Mouse (Mus musculus) MEL (cell line): ENCODE data around the gene Tmem167b. TPM values are rescaled to one million over a fixed set of nuclear protein-coding genes. Genes with fewer than 3 reads are reported as not detected.

Experiments used
- DNase-seq: peaks from one replicate; pipeline ENCODE4 v3.0.0; 2011; ENCODE audit warnings: low read depth, low spot score
- H3K27ac ChIP-seq: 2 replicates; pipeline ENCODE4 v1.5.1; 2012; ENCODE audit warnings: low read depth, mild to moderate bottlenecking, control low read depth, low read length, moderate library complexity; ENCODE audit not compliant: control insufficient read depth
- H3K27me3 ChIP-seq, 2 experiments: fragments of 150-350 bp in 1 of 2; sonication (generic) in 1 of 2; 2 replicates each; pipeline ENCODE4 v1.6.1; 2012; ENCODE audit warnings: low read length in 2 of 2, mild to moderate bottlenecking in 2 of 2, improper control_type of control experiment in 1 of 2, moderate library complexity in 1 of 2; ENCODE audit not compliant: insufficient read depth in 2 of 2, control insufficient read depth in 1 of 2
- H3K36me3 ChIP-seq, 2 experiments: 2 replicates each; pipeline ENCODE4 v1.6.1; 2012 to 2014; ENCODE audit warnings: low read length in 2 of 2, improper control_type of control experiment in 1 of 2, inconsistent platforms in 1 of 2, mild to moderate bottlenecking in 1 of 2; ENCODE audit not compliant: insufficient read depth in 2 of 2, control insufficient read depth in 1 of 2
- H3K4me1 ChIP-seq, 2 experiments: fragments of 150-350 bp in 1 of 2; sonication (generic) in 1 of 2; 2 replicates each; pipeline ENCODE4 v1.6.1; 2012; ENCODE audit warnings: low read length in 2 of 2, improper control_type of control experiment in 1 of 2, mild to moderate bottlenecking in 1 of 2; ENCODE audit not compliant: insufficient read depth in 2 of 2, control insufficient read depth in 1 of 2
- H3K4me3 ChIP-seq, 2 experiments: fragments of 150-350 bp in 1 of 2; sonication (generic) in 1 of 2; 2 replicates each; pipeline ENCODE4 v1.5.1; 2012; ENCODE audit warnings: low read depth in 2 of 2, low read length in 2 of 2, mild to moderate bottlenecking in 2 of 2, moderate library complexity in 2 of 2, control low read depth in 1 of 2, improper control_type of control experiment in 1 of 2; ENCODE audit not compliant: control insufficient read depth in 1 of 2, insufficient read depth in 1 of 2
- H3K79me2 ChIP-seq: 2 replicates; pipeline ENCODE4 v1.6.1; 2012; ENCODE audit warnings: mild to moderate bottlenecking, low read length, moderate library complexity; ENCODE audit not compliant: control insufficient read depth, poor library complexity, insufficient read depth
- H3K9ac ChIP-seq: 2 replicates; pipeline ENCODE4 v1.6.1; 2012; ENCODE audit warnings: low read depth, mild to moderate bottlenecking, control low read depth, low read length, moderate library complexity; ENCODE audit not compliant: control insufficient read depth, poor library complexity, severe bottlenecking
- H3K9me3 ChIP-seq: fragments of 150-350 bp; sonication (generic); replicated peaks from 2 replicates; pipeline ENCODE4 v1.6.1; 2012; ENCODE audit warnings: mild to moderate bottlenecking, low read length, improper control_type of control experiment, moderate library complexity; ENCODE audit not compliant: insufficient read depth
- EP300 ChIP-seq, 2 experiments: IDR thresholded peaks; 2 replicates each; pipeline ENCODE4 v1.6.1; 2011; ENCODE audit warnings: improper control_type of control experiment in 2 of 2, low read length in 2 of 2, low read depth in 1 of 2, mild to moderate bottlenecking in 1 of 2
- GABPA ChIP-seq: IDR thresholded peaks from 2 replicates; pipeline ENCODE4 v1.6.1; 2012; ENCODE audit warnings: low read depth, mild to moderate bottlenecking, inconsistent platforms, low read length, improper control_type of control experiment, moderate library complexity
- GATA1 ChIP-seq: IDR thresholded peaks from 2 replicates; pipeline ENCODE4 v1.6.1; 2011; ENCODE audit warnings: low read depth, low read length, improper control_type of control experiment
- JUND ChIP-seq: IDR thresholded peaks from 2 replicates; pipeline ENCODE4 v1.6.1; 2011; ENCODE audit warnings: low read depth, mild to moderate bottlenecking, improper control_type of control experiment, low read length
- MAFK ChIP-seq: IDR thresholded peaks from 2 replicates; pipeline ENCODE4 v1.6.1; 2011; ENCODE audit warnings: low read depth, mild to moderate bottlenecking, low read length, improper control_type of control experiment, borderline replicate concordance
- MAX ChIP-seq: IDR thresholded peaks from 2 replicates; pipeline ENCODE4 v1.6.1; 2011; ENCODE audit warnings: low read length, improper control_type of control experiment
- MAZ ChIP-seq: IDR thresholded peaks from 2 replicates; pipeline ENCODE4 v1.6.1; 2012; ENCODE audit warnings: low read depth, mild to moderate bottlenecking, inconsistent platforms, low read length, improper control_type of control experiment
- MEF2A ChIP-seq: IDR thresholded peaks from 2 replicates; pipeline ENCODE4 v1.6.1; 2014; ENCODE audit warnings: low read depth, mild to moderate bottlenecking, inconsistent platforms, low read length, improper control_type of control experiment; ENCODE audit not compliant: poor library complexity, insufficient replicate concordance, severe bottlenecking; ENCODE audit errors: extremely low read depth
- MXI1 ChIP-seq: IDR thresholded peaks from 2 replicates; pipeline ENCODE4 v1.6.1; 2011; ENCODE audit warnings: mild to moderate bottlenecking, low read depth, low read length, improper control_type of control experiment
- MYB ChIP-seq: IDR thresholded peaks from 2 replicates; pipeline ENCODE4 v1.6.1; 2011; ENCODE audit warnings: mild to moderate bottlenecking, low read depth, low read length, improper control_type of control experiment
- NELFE ChIP-seq: IDR thresholded peaks from 2 replicates; pipeline ENCODE4 v1.6.1; 2011; ENCODE audit warnings: low read depth, low read length, improper control_type of control experiment
- POLR2A ChIP-seq, 2 experiments: IDR thresholded peaks; 2 replicates each; pipeline ENCODE4 v1.6.1; 2011 to 2012; ENCODE audit warnings: low read length in 2 of 2, mild to moderate bottlenecking in 2 of 2, control low read depth in 1 of 2, improper control_type of control experiment in 1 of 2, low read depth in 1 of 2, moderate library complexity in 1 of 2; ENCODE audit not compliant: control insufficient read depth in 1 of 2, insufficient read depth in 1 of 2, poor library complexity in 1 of 2
- POLR2AphosphoS5 ChIP-seq: IDR thresholded peaks from 2 replicates; pipeline ENCODE4 v1.6.1; 2012; ENCODE audit warnings: low read depth, borderline replicate concordance, mild to moderate bottlenecking, inconsistent platforms, low read length, moderate library complexity, mixed read lengths
- RAD21 ChIP-seq: IDR thresholded peaks from 2 replicates; pipeline ENCODE4 v1.6.1; 2011; ENCODE audit warnings: mild to moderate bottlenecking, low read depth, low read length, improper control_type of control experiment
- TAL1 ChIP-seq: IDR thresholded peaks from 2 replicates; pipeline ENCODE4 v1.6.1; 2012; ENCODE audit warnings: mild to moderate bottlenecking, inconsistent platforms, low read length, moderate library complexity, mixed read lengths
- TCF12 ChIP-seq: IDR thresholded peaks from 2 replicates; pipeline ENCODE4 v1.6.1; 2014; ENCODE audit warnings: low read depth, mild to moderate bottlenecking, inconsistent platforms, low read length, improper control_type of control experiment, moderate library complexity
- ZKSCAN1 ChIP-seq: IDR thresholded peaks from 2 replicates; pipeline ENCODE4 v1.6.1; 2012; ENCODE audit warnings: low read depth, mild to moderate bottlenecking, inconsistent platforms, low read length, improper control_type of control experiment, moderate library complexity
- ZNF384 ChIP-seq: IDR thresholded peaks from 2 replicates; pipeline ENCODE4 v1.6.1; 2012; ENCODE audit warnings: low read depth, mild to moderate bottlenecking, inconsistent platforms, low read length, improper control_type of control experiment
- polyA plus RNA-seq, 2 experiments: library from polyadenylated mRNA; stranded (reverse) in 1 of 2; unstranded in 1 of 2; fragments of >175 nt in 1 of 2; fragments of >200 nt in 1 of 2; gene quantifications; 2 replicates each; pipeline versions ENCODE4 v1.2.1 to v1.2.4; 2012; ENCODE audit warnings: low replicate concordance in 2 of 2, low read depth in 1 of 2; ENCODE audit not compliant: insufficient read length in 2 of 2, insufficient read depth in 1 of 2, missing spikeins in 1 of 2
- total RNA-seq: library from RNA; depleted of rRNA; stranded (reverse); fragments of 300-350 nt; gene quantifications from 2 replicates; pipeline ENCODE4 v1.2.3, GENCODE M21; 2012

The Tmem167b gene
- total and polyA plus RNA-seq, 3 experiments: 15.9 to 20.8 TPM; not detected in 1

- Histone ChIP-seq H3K9me3 (no peaks in the 10 kb centered on the region), H3K9ac (no peak within 1 kb of the TSS), H3K36me3 (no peaks in the 10 kb centered on the region), H3K27ac (no peak within 1 kb of the TSS), H3K4me3 (no peak within 1 kb of the TSS), H3K27me3 (peaks cover 12 to 21% of the 10 kb centered on the region in 2 experiments), H3K4me1 (no peaks in the 10 kb centered on the region), H3K79me2 (no peaks in the 10 kb centered on the region)
- TF ChIP-seq POLR2AphosphoS5: no peak
- no peak for TF ChIP-seq EP300 (IDR thresholded peaks at IDR 0.05; ENCODE audit: low read depth in 1 of 2, low read length in 2 of 2)
- no peak for TF ChIP-seq ZNF384
- no peak for TF ChIP-seq MAZ
- TF ChIP-seq GABPA: no peak
- DNase-seq: no peak
Measured at GRCm38 (mm10) chr3:108533951-108534350, 28.3 kb downstream of the Tmem167b start, which contains the start of gene 1700013F07Rik. Gene 1700013F07Rik, plus strand, starts transcription at chr3:108534150.

- TF ChIP-seq JUND (no peak), GATA1 (no peak), POLR2A (IDR thresholded peaks at IDR 0.05; ENCODE audit: control insufficient read depth in 1 of 2, insufficient read depth in 1 of 2, low read depth in 1 of 2, low read length in 2 of 2, poor library complexity in 1 of 2) (no peak), NELFE (no peak), MAFK (no peak), EP300 (IDR thresholded peaks at IDR 0.05; ENCODE audit: low read depth in 1 of 2, low read length in 2 of 2) (no peak), TCF12 (no peak), RAD21 (no peak), MXI1 (no peak), TAL1 (no peak), MEF2A (no peak), MAX (no peak), ZKSCAN1 (no peak), MYB (no peak), POLR2AphosphoS5 (no peak), MAZ (no peak)
- H3K36me3 ChIP-seq: no peaks in the 10 kb centered on the region
- no peak overlapping the region for H3K27ac ChIP-seq
- no peak overlapping the region for H3K9ac ChIP-seq
- H3K9me3 ChIP-seq: no peaks in the 10 kb centered on the region
- peaks cover 11 to 21% of the 10 kb centered on the region in 2 experiments for H3K27me3 ChIP-seq
- H3K79me2 ChIP-seq: no peaks in the 10 kb centered on the region
- H3K4me1 ChIP-seq: no peaks in the 10 kb centered on the region
- no peak overlapping the region for H3K4me3 ChIP-seq
- no peak for DNase-seq
Measured at GRCm38 (mm10) chr3:108533114-108533885, 29.0 kb downstream of the Tmem167b start.
